Mouse (Mus musculus): Measurements from ENCODE around the gene Rbm28.

Rbm28 gene

DNA sequence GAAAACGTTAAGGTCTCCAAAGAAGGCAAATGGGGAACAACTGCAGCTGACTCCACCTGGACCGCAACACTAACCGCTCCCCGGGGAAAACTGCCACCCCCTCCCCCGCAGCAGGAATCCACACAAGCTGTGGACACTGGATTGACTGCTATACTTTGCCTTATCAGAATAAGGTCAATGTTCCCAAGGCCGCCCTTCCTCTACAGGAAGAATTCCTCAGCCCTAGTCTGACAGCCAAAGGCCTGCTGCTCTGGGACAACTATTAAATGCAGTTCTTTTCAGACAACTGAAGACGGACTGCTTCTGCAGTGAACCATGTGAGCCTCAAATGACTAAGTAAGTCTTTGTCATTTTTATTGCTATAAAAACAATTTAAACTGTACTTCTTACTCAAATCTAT lies 18.2 kb downstream of the Rbm28 start:
- intact Hi-C loops (cut with DNase I), result no loop called here

DNA sequence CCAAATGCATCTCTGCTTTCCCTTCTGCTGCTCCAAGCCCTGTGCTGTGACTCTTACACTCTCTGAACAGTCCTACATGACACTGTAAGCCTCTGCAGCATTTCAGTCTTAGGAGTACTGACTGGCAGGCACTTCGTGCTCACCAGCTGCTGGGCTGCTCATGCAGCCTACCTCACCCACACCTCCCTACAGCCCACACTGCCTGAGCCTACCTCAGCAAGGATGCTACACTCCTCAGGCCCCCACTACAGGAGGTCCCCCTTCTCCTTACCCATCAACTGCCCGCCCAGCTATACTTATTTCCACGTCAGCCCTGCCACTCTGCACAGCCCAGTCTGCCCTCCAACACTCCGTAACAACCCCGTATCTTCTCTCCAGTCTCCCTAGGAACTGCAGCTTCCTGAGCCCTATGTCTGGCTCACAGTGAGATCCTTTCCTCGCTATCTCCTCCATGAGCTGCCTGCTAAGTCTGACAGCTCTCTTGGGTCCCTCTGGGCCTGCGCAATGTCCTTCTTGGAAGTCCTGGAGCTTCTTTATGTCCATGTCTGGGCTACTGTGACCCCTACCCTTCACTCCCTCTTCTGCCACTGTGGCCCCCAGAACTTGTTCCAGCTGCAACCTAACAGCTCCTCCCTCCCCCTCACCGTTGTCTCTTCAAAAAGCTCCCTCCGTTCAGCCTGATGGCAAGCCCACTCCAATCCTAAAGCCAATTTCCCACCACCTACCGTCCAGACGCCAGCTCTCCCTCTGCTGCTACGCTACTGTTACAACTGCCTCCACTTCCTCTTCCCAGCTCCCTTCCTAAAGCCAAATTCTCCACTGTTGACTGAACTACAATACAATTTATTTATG lies 19.1 kb downstream of the Rbm28 start:
- intact Hi-C loops (cut with DNase I), result no loop called here

DNA sequence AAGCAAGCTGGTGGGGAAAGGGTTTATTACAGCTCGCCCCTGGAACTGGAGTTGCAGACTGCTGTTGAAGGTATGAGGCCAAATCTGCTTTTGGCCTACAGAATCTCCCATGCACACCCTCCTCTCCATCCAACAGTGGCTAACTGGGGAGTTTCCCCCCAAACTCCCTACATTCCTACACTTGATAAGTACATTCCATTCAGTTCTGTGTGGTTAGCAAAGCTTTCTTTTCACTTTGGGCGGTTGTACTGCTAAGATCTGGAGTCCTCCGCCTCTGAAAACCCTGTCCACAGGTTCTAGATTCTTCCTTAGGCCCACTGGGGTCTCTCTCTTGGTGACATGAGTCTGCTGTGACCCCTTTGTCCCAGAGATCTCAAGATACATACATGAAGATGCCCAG lies 19.8 kb downstream of the Rbm28 start:
- intact Hi-C loops (cut with DNase I), result no loop called here

DNA sequence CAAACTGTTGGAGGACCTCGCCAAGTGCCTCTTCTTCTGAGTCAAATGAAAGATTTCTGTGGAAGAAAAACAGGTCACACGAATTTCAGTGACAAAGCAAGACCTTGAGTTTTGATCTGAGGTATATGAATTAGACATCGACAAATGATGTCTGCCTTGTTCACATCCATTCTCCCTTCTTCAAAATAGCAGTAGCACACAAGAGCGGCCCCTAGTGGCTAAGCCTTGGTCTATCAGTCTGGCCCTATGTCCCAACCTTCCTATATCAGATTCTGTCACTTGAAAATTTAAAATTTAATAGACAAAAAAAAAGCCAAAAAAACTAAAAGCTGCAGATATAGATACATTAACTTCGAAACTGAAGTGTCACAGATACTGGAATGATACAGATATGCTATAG lies 21.2 kb downstream of the Rbm28 start:
- intact Hi-C loops (cut with DNase I), result no loop called here

DNA sequence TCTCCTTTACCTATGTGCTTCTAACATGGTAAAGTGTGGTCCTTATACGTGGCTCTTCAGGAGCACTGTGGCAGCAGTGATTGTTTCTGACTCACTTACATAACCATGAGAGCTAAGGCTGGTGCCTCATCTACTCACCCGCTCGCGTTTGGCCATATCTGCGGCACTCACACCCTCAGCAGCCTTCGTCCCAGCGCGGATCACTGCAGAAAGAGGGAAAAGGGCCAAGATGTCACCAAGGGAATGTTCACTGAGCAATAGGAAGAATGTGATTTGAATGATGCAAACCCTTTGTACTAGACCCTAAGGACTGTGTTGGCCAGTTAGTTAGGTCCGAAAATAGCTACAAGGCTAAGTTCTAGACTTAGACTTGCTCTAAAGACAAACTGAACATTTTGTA lies 27.4 kb downstream of the Rbm28 start:
- intact Hi-C loops (cut with DNase I), result no loop called here

DNA sequence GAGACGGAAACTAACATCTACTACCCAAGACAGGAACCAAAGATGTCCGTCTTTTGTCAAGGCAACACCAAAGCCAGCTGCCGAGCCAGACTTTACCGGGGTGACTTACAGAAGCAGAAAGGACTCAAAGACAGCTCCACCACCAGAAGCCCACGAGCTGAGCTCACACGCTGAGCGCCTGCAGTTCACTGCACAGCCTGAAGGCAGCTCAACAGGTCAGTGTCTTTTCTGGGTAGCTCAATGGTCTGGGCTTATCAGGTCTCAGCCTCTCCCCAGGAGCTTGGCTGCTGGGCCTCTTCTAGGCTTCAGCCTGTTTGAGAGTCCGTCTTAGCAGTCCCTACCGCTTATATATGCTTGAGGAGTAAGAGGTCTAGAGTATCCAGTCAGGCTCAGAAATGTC lies 31.7 kb downstream of the Rbm28 start:
- intact Hi-C loops (cut with DNase I), result no loop called here

DNA sequence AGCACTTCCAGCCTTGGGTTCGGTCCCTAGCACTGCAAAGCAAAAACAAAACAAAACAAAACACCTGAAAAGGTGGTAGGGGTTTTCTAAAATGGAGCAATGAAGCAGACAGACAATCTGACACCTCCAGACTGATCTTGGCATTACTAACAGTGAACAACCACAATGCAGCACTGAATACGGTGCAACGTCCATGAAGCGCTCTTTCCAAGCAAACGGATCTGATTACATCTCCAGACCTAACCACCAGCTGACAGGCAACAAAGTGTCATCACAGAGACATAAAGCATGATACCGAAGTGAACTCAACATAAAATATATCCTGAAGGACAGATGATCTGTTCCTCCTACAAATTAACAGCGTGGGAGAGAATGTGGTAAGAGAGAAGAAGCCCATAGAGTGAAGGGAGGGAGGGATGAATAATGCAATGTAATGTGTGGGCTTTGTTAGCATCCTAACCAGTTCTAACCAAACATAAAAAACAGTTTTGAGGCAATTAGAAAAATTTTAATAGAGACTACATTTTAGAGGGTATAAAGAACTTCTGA lies 37.9 kb downstream of the Rbm28 start:
- intact Hi-C loops (cut with DNase I), result no loop called here

DNA sequence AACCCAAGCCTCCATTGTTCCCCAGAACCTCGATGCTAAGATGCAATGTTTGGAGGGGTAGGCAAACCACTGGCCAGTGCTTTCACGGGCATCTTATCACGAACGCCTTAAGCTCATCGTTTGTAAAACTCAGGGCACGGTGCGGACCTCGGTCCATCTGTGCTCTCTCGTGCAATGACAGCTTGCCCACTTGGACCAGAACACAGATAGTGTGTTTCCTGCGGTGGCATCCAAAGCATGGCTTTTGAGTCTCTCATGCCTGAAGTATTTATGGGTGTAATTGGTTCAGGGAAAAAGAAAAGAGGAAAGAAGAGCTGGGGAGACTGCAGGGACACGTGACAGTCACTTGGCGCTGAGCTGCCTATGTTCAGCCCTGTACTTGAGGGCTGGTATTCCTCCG lies 44.8 kb downstream of the Rbm28 start:
- intact Hi-C loops (cut with DNase I), result no loop called here

DNA sequence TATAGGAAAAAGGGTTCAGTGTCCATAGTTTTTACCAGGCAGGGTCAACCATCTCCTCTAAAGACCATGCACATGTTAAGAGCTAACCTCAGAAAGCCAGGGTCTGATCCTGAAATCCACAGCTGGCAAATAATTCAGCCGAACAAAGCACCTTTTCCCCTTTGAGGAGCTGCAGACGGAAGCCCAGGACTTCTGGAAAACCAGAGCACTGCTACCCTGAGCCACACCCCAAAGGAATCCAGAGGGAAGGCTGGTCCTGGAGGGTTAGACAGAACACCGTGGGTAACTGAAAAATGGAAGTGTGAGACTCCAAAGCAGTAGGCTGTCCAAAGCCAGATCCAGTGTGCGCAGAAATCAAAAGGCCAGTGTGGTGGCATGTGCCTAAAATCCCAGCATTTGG lies 45.8 kb downstream of the Rbm28 start:
- intact Hi-C loops (cut with DNase I), result no loop called here

DNA sequence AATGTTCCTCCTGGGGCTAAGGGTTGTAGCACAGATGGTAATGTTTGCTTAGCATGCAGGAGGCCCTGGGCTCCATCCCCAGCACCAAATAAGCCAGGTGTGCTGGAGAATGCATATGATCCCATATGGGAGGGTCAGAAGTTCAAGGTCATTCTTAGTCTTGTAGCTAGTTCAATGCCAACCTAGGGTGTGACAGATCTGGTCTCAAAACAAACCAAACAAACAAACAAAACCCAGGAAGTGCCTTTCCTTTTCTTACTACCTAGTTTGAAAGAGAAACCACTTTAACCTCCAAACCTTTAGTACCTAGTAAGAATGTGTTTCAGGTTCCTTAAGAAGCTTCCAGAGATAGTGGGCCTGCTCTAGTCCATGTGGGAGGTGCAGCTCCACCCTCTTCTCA lies 46.6 kb downstream of the Rbm28 start:
- intact Hi-C loops (cut with DNase I), result no loop called here

DNA sequence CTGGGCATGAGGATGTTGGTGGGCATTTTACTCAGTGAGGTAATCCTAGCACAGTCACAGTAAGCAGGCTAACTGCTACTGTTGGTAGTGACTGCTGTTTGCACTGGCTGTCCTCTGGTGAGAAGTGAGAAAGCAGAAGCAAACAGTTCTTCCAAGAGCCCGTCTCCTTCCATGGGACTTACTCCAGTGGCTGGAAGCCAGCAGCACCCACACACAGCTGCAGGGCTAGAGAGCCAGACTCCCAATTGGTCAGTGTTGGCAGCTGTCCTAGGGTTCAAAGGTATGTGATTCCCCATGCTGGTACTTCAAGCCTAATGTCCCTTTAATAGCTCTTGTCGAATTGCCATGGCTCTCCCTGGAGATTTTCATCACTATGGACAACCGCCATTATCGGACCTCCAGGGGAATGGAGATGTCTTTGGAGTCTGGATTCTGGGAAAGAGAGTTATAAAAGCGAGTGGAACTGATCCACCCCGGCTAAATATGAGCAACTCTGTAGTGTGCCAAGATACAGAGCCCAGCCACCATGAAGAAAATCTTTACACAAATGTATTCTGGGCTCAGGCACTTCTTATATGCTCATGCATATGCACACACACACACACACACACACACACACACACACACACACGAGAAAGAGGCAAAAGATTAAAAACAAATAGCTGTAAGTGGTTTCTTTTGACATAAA lies 47.2 kb downstream of the Rbm28 start:
- intact Hi-C loops (cut with DNase I), result no loop called here

DNA sequence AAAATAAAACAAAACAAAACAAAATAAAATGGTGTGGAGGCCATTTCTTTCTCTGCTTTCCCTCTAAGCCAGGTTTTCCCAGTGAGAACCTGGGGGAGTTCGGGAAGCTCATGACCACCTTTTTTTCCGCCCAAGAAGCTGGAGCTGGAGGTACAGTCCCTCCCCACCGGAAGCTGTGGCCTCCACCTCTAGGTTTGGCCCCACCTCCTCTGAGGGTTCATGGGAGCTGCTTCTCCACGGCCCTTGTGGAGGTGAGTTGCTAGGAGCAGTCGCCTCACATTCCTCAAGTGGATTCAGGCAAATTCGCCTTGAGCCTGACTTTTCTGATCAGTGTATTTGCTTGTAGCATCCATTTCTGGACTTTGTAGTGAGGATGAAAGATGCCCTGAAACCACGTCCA lies 49.0 kb downstream of the Rbm28 start:
- intact Hi-C loops (cut with DNase I), result no loop called here

DNA sequence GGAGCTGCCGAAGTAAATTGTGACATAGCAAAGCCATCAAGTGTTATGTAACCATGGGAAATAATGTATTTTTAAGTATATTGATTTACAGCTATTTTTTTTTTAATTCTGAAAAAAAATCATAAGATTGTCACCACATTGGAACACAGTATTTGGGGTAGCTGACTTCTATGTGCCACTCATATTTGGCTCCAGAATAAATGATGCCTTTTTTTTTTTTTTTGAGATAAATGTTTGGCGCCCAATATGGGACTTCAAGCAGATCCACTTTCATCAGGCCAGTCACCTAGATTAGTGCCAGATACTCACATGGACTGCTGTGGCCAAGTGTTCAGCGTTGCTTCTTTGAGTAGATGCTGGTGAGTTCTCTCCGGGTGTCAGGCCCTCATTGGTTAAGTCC lies 53.3 kb downstream of the Rbm28 start:
- intact Hi-C loops (cut with DNase I), result no loop called here

DNA sequence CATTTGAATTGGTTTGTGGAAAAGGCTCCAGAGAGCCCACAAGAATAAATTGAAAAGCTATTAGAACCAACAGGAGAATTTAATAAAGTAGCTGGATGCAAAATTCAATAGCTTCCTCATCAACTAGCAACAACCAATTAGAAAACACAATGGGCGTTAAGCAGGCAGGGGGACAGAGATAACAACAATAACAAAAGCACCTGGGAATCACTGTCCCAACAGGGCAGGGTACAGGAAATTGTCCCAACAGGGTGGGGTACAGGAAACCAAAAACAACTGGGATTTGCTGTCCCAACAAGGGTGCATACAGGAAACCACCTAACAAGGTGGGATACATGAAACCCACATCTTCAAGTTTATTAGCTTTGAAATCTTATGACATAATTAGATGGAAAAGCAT lies 56.4 kb downstream of the Rbm28 start:
- intact Hi-C loops (cut with DNase I), result no loop called here

DNA sequence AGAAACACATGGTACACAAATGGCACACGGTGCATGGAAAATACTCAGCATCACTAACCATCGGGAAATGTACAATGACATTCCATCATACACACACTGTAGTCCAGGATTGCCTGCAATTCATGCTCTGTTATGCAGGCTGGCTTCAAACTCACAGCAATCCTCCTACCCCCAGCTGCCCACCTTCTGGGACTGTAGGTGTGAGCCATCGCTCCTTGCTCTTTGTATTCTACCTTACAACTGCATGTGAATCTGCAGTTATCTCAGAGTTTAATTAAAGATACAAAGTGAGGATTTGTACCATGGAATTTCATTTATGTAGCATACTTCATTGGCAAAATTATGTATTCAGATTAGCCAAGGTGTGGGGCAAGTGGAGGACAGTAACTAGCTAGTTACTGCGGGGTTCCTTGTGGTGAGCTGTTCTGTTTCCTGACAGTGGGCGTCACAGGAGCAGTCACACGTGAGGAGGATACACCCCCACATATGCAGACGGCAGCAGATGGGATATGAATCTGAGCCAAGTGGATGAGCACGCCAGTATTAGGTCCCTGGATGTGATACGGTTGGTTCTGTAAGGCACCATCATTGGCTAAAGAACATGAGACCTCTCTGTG lies 63.5 kb downstream of the Rbm28 start:
- intact Hi-C loops (cut with DNase I), result no loop called here

DNA sequence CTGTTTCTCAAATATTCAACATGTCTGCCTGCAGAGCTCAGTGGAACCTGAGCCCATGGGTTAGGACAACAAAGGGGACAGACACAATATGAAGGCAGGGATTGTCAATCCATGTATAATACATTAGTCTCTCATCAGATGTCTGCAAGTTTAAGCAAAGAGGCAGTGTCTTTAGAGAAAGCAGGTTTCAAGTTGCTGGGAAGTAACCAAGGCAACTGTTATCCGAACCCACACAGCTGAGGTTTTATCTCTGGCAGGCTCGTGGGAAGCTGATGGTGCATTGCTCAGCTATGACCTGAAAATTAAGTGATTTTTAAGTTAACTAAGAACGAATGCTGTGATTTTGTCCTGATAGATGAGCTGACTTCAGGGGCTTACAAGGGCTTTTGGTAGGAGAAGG lies 64.4 kb downstream of the Rbm28 start:
- intact Hi-C loops (cut with DNase I), result no loop called here

DNA sequence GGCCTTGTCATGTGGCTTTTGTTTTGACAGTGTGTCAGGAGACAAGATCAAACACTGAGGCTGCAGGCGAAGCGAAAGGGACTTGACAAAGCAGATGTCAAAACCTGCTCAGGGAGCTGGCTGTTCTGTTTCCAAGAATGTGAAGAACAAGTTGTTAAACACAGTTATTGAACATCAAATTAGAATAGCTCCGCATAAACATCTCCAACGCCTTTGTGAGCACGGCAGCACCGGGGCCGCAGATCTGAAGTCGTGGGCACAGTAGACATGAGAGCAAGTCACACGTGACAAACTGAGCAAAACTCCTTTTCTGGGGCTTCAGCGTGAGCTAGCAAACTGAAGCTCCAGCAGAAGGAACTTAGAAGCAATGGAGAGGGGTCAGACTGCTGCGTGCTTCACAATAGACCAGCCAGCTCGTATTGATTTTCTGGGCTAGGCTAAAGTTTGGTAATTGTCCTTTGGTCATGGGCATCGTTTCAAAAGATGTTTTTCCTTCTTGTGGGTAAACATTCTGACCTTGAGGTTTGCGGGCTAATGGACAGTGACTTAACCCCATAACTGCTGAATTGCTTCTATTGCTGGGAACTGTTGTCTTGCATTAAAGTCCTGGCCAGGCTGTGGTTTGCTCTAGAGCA lies 65.2 kb downstream of the Rbm28 start:
- intact Hi-C loops (cut with DNase I), result no loop called here

DNA sequence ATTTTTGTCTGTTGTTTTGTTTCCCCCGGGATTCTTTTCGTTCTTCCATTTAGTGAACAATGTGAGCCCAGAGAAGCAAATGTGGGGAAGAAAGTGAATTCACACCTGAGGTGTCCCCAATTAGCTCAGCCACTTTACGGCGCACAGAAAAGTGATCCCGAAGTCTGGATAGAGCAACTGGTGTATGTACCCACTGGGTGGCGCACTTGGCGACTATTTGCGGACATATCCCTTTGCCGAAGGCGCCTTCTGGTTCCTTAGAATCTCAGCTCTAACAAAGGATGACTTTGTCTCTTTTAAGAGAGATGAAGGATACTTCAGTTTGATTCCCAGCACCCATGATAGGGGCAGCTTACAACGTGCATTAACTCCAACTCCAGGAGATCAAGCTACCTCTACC lies 71.9 kb downstream of the Rbm28 start:
- intact Hi-C loops (cut with DNase I), result no loop called here

DNA sequence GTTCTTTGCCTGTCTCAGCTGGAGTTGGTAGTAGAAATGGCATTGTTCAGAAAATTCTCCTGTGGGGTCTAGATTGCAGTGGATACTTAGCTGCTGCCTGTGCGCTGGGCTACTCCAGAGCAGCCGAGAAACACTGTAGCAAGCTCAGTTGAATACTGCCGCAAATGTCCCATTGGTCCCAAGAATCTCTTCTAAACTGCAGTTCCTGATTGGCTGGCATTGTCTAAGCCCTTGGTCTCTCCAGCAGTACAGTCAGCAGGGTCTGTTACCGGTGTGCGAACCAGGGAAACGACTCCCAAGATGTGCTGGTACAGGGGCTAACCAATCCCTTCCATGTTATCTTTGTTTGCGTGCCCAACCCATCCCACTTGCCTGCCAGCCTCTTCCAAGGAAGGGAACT lies 72.6 kb downstream of the Rbm28 start:
- intact Hi-C loops (cut with DNase I), result no loop called here

DNA sequence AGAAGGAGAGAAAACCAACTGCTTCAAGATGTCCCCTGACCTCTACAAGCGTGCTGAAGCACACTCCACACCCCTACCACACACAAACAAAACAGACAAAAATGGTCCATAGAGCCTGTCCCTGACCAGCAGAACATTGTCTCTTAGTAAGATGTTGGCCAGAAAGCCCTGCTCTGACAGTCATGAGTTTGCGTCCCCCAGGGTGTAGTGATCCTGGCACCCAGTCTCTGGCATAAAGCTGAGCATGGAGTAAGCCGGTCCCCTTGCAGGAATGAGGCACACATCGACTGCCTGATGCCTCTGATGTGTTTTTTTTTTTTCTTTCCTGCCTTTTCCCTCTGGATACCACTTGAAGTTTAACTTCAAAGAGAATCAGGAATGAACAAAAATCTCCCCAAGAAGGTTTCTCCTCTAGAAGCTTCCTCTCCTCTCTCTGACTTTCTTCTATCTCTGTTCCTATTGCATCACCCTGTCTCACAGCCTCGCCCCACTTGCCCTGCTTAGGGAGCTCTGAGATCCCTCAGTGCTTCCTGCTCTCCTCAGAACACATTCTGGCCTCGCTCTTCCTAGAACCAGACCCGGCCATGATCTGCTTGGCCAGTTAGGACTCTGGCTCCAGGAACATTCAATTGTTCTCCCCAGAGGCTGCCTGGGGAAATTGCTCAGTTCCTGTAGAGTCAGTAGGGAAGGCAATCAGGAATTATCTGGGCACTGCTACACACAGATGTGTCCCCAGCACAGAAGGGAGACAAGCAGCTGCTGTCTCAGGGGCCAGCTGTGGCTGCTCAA lies 76.7 kb downstream of the Rbm28 start:
- intact Hi-C loops (cut with DNase I), result no loop called here

DNA sequence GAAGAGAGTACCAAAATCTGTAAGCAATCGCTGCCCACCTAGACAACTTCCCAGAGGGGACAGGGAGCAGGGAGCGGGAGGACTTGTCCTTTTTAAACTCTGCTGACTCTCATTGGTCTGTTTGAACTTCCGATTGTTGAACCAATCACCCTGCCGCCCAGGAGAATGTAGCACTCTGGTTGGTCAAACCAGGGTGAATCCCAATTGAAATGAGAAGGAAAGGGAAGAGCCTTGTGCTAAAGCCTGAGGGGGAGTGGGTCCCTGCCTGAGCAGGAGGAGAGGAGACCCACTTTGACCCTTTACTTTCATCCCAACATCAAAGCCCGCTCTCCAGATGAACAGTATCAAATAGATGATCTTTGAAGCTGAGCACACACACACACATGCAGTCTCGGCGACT lies 80.4 kb downstream of the Rbm28 start:
- intact Hi-C loops (cut with DNase I), result no loop called here
